Mouse (Mus musculus) stomach, embryonic 16.5 days (tissue): ENCODE data around the gene Ms4a4b. TPM values are rescaled to one million over a fixed set of nuclear protein-coding genes. Genes with fewer than 3 reads are reported as not detected.
A peak's percentile ranks its signal among the peaks of the same experiment; 100 is the strongest.
"Not testable (repeated sequence)": the region's sequence is repeated elsewhere in the genome, so short reads cannot be mapped to it uniquely, and the experiment has no call there.

Experiments used
- ATAC-seq: fragments of 200-750 bp; cut with Nextera tagmentation; 2 replicates; pipeline ENCODE4 v1.8.0; 2017; ENCODE audit warnings: moderate number of reproducible peaks, moderate TSS enrichment; ENCODE audit not compliant: insufficient read depth, low FRiP score
- H3K27ac ChIP-seq: fragments of 300-500 bp; sonication (generic); 2 replicates; pipeline ENCODE4 v1.5.1; 2014; ENCODE audit warnings: low read length
- H3K27me3 ChIP-seq: fragments of 300-500 bp; sonication (generic); 2 replicates; pipeline ENCODE4 v1.6.1; 2014; ENCODE audit warnings: low read length, control low read depth, mixed read lengths; ENCODE audit not compliant: control insufficient read depth, insufficient read depth
- H3K36me3 ChIP-seq: fragments of 300-500 bp; sonication (generic); 2 replicates; pipeline ENCODE4 v1.6.1; 2014; ENCODE audit warnings: low read length; ENCODE audit not compliant: control insufficient read depth, insufficient read depth
- H3K4me1 ChIP-seq: fragments of 300-500 bp; sonication (generic); 2 replicates; pipeline ENCODE4 v1.6.1; 2014; ENCODE audit warnings: low read length, control low read depth, mixed read lengths; ENCODE audit not compliant: control insufficient read depth, insufficient read depth
- H3K4me2 ChIP-seq: fragments of 300-500 bp; sonication (generic); 2 replicates; pipeline ENCODE4 v1.6.1; 2014; ENCODE audit warnings: low read depth, low read length, mixed read lengths
- H3K4me3 ChIP-seq: fragments of 300-500 bp; sonication (generic); replicated peaks from 2 replicates; pipeline ENCODE4 v1.5.1; 2014; ENCODE audit warnings: mild to moderate bottlenecking, low read length
- H3K9ac ChIP-seq: fragments of 300-500 bp; sonication (generic); 2 replicates; pipeline ENCODE4 v1.6.1; 2014; ENCODE audit warnings: low read length
- H3K9me3 ChIP-seq: fragments of 300-500 bp; sonication (generic); replicated peaks from 2 replicates; pipeline ENCODE4 v1.6.1; 2016; ENCODE audit warnings: low read length, control low read depth; ENCODE audit not compliant: control insufficient read depth
- WGBS: fragments of 180-500 bp; shearing (Covaris S2); extraction: QIAGEN DNeasy Blood & Tissue Kit; methylation state at CpG from one replicate; pipeline ENCODE4 v1.1.7; 2014; 5-methylcytosine and 5-hydroxymethylcytosine counted together
- polyA plus RNA-seq: library from polyadenylated mRNA; unstranded; fragments of >200 nt; fragmentation: Nextera tagmentation; extraction: Ambion mirVana; gene quantifications from 2 replicates; pipeline ENCODE4 v1.2.1, GENCODE M21; 2015

Ms4a4b gene
- polyA plus RNA-seq, 1 experiment from 2014 or later, result 1.1 TPM

- Histone ChIP-seq H3K4me1 (no peaks in the 10 kb centered on the region), H3K9me3 (no peaks in the 10 kb centered on the region), H3K27ac (no peak overlapping the region), H3K36me3 (no peaks in the 10 kb centered on the region), H3K27me3 (no peaks in the 10 kb centered on the region), H3K4me2 (no peak overlapping the region), H3K4me3 (no peak overlapping the region), H3K9ac (no peak overlapping the region)
- WGBS, result 80% methylated on average over 4 of the region's 4 CpGs
- ATAC-seq, result no peak
Observed at GRCm38 (mm10) chr19:11435058-11435834, 8.1 kb upstream of the Ms4a4b start.

DNA sequence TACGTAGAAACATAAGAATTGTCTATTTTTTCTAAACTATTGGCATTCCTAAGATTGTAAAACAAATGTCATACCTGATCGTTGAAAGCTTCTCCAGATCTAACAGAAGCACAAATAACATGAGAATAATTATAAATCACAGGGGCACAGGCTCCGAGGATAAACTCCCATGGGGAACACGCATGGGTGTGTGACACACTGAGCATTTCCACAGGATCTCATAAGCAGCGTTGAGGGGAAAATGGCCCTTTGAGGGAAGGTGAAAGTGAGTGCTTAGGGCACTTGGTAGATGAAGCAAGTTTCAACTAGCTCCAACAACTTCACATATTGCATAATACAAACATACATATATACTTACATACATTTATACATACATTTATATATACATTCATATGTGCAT is 611 bp downstream of the Ms4a4b start:
- 69% methylated on average over 5 of the region's 5 CpGs for WGBS
- no peak for ATAC-seq
- Histone ChIP-seq H3K27ac (no peak overlapping the region), H3K4me3 (no peak overlapping the region), H3K9ac (no peak overlapping the region), H3K27me3 (no peaks in the 10 kb centered on the region), H3K4me2 (no peak overlapping the region), H3K36me3 (no peaks in the 10 kb centered on the region), H3K4me1 (no peaks in the 10 kb centered on the region), H3K9me3 (no peaks in the 10 kb centered on the region)

DNA sequence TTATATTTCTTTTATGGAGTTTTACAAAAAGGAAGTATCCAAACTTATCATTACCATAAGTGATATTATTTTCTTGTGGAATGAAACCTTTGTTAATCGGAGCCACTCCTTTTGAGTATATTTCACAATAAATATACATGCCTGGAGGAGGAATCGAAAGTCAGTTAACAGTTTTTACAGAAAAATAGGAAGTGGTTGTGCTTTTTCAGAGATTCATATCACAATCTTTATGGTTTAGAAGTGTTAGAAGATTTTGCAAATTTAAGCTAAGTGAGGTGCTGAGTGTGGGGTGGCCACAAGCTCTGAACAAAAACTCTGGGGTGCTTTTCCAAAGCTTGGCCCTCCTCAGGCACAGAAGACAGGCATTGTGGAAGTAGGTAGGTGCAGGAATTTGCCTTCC is 3.9 kb downstream of the Ms4a4b start:
- no peaks in the 10 kb centered on the region for H3K36me3 ChIP-seq
- no peaks in the 10 kb centered on the region for H3K27me3 ChIP-seq
- no peaks in the 10 kb centered on the region for H3K9me3 ChIP-seq
- no peaks in the 10 kb centered on the region for H3K4me1 ChIP-seq
- ATAC-seq, result no peak
- no peak overlapping the region for H3K27ac ChIP-seq
- H3K4me2 ChIP-seq, result no peak overlapping the region
- H3K9ac ChIP-seq, result no peak overlapping the region
- WGBS, result 85% methylated on average over 2 of the region's 2 CpGs
- no peak overlapping the region for H3K4me3 ChIP-seq

GRCm38 (mm10) chr19:11459041-11459440 is 15.7 kb downstream of the Ms4a4b start:
- H3K4me3 ChIP-seq, ATAC-seq, H3K9ac ChIP-seq, H3K9me3 ChIP-seq, H3K4me1 ChIP-seq, H3K27ac ChIP-seq, H3K36me3 ChIP-seq, H3K4me2 ChIP-seq, H3K27me3 ChIP-seq: not testable (repeated sequence)
- WGBS, result 69% methylated on average over 3 of the region's 4 CpGs

- H3K9me3 ChIP-seq, H3K36me3 ChIP-seq, H3K27ac ChIP-seq, ATAC-seq, H3K4me3 ChIP-seq, H3K9ac ChIP-seq, H3K27me3 ChIP-seq, H3K4me1 ChIP-seq, H3K4me2 ChIP-seq: not testable (repeated sequence)
- WGBS, result 57% methylated on average over 1 of the region's 1 CpGs
Observed at GRCm38 (mm10) chr19:11464795-11465194, 21.4 kb downstream of the Ms4a4b start.

DNA sequence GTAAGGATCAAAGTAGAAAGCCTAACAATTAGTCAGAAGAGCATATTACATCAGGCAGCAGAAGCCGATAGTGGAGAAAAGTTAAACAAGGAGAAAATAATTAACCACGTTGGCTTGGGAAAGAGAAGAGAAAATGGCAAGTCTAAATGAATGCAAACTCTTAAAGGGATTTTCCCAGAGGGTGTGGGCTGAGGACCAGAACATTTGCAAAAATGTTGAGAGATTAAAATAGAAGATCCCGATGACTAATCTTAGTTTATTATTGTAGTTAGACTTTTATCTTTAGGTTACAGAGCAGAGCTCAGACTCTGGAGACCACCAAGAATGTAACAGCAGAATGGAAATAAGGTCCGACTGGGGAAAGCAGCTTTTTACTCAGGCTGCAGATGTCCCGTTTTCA is 23.1 kb downstream of the Ms4a4b start:
- H3K4me3 ChIP-seq, result no peak overlapping the region
- H3K27me3 ChIP-seq, result no peaks in the 10 kb centered on the region
- H3K9ac ChIP-seq, result no peak overlapping the region
- H3K4me2 ChIP-seq, result no peak overlapping the region
- no peaks in the 10 kb centered on the region for H3K4me1 ChIP-seq
- H3K9me3 ChIP-seq, result no peaks in the 10 kb centered on the region
- H3K27ac ChIP-seq, result no peak overlapping the region
- H3K36me3 ChIP-seq, result no peaks in the 10 kb centered on the region
- WGBS, result 38% methylated on average over 5 of the region's 5 CpGs
- ATAC-seq, result no peak

- 43% methylated on average over 1 of the region's 1 CpGs for WGBS
- H3K27me3 ChIP-seq, H3K9ac ChIP-seq, H3K27ac ChIP-seq, H3K4me2 ChIP-seq, ATAC-seq, H3K36me3 ChIP-seq, H3K9me3 ChIP-seq, H3K4me1 ChIP-seq, H3K4me3 ChIP-seq: not testable (repeated sequence)
Observed at GRCm38 (mm10) chr19:11468361-11468760, 25.0 kb downstream of the Ms4a4b start.

DNA sequence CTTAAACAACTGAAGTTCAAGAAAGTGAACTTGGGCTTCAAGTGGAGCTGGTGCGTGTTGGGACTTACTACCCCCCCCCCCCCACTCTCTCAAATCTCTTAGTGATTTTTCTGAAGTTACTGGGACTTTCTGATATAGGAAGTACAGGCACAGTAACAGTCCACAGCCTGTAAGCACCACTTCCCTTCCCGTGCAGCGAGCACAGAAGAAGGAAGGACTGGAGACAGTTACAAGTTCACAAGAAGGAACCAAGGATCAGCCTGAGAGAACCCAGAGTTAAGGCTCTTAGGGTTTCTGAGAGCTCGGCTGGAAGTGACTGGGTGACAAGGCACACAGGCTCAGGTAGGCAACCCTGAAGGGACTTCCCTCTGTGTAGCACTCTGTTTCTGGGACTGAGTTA is 25.9 kb downstream of the Ms4a4b start, which contains the start of gene Ms4a6c:
Ms4a6c (plus strand) TSS at position 152 of the 400 bp plus-strand sequence.
- 82% methylated on average over 4 of the region's 4 CpGs for WGBS

GRCm38 (mm10) chr19:11479714-11480113 is 36.4 kb downstream of the Ms4a4b start:
- Histone ChIP-seq H3K4me3 (no peak overlapping the region), H3K9ac (no peak overlapping the region), H3K36me3 (no peaks in the 10 kb centered on the region), H3K4me2 (no peak overlapping the region), H3K27me3 (no peaks in the 10 kb centered on the region), H3K27ac (no peak overlapping the region), H3K4me1 (0 out of 2 replicates have a peak, but pooled peaks cover 2% of the 10 kb centered on the region), H3K9me3 (no peaks in the 10 kb centered on the region)
- no peak for ATAC-seq
- 79% methylated on average over 2 of the region's 2 CpGs for WGBS

More for the DNA sequence above, 25.9 kb downstream of the Ms4a4b start, which contains the start of gene Ms4a6c:
- H3K27ac ChIP-seq, H3K9me3 ChIP-seq, H3K4me1 ChIP-seq, H3K9ac ChIP-seq, H3K27me3 ChIP-seq, H3K4me2 ChIP-seq, H3K36me3 ChIP-seq, ATAC-seq: not testable (repeated sequence)
- 0 out of 2 replicates have a peak within 1 kb of the TSS, but pooled peaks have one; percentile 3 for H3K4me3 ChIP-seq
